Mouse (Mus musculus) hindbrain, embryonic 11.5 days (tissue): ENCODE results near the gene Nfil3. TPM values are rescaled to one million over a fixed set of nuclear protein-coding genes. Genes with fewer than 3 reads are reported as not detected.

Experiments used
- ATAC-seq: fragments of 200-750 bp; cut with Nextera tagmentation; 2 replicates; pipeline ENCODE4 v1.8.0; 2017; ENCODE audit warnings: mild to moderate bottlenecking, moderate TSS enrichment, moderate library complexity; ENCODE audit not compliant: low FRiP score
- DNase-seq: peaks from one replicate; pipeline ENCODE4 v3.0.0-alpha.2; 2015; ENCODE audit warnings: low spot score
- H3K27ac ChIP-seq: fragments of 300-500 bp; sonication (generic); 2 replicates; pipeline ENCODE4 v1.5.1; 2014; ENCODE audit warnings: mild to moderate bottlenecking, low read depth, low read length
- H3K27me3 ChIP-seq: fragments of 300-500 bp; sonication (generic); 2 replicates; pipeline ENCODE4 v1.6.1; 2014; ENCODE audit warnings: mild to moderate bottlenecking, low read length, moderate library complexity, mixed read lengths; ENCODE audit not compliant: control insufficient read depth, insufficient read depth
- H3K36me3 ChIP-seq: fragments of 300-500 bp; sonication (generic); 2 replicates; pipeline ENCODE4 v1.6.1; 2014; ENCODE audit warnings: mild to moderate bottlenecking, low read length, moderate library complexity, mixed read lengths; ENCODE audit not compliant: control insufficient read depth, insufficient read depth
- H3K4me1 ChIP-seq: fragments of 300-500 bp; sonication (generic); replicated peaks from 2 replicates; pipeline ENCODE4 v1.6.1; 2014; ENCODE audit warnings: low read length, mixed read lengths; ENCODE audit not compliant: control insufficient read depth, insufficient read depth
- H3K4me2 ChIP-seq: fragments of 300-500 bp; sonication (generic); replicated peaks from 2 replicates; pipeline ENCODE4 v1.6.1; 2014; ENCODE audit warnings: mild to moderate bottlenecking, low read depth, low read length
- H3K4me3 ChIP-seq: fragments of 300-500 bp; sonication (generic); 2 replicates; pipeline ENCODE4 v1.5.1; 2014; ENCODE audit warnings: low read depth, low read length
- H3K9ac ChIP-seq: fragments of 300-500 bp; sonication (generic); 2 replicates; pipeline ENCODE4 v1.6.1; 2014; ENCODE audit warnings: low read depth, low read length
- H3K9me3 ChIP-seq: fragments of 300-500 bp; sonication (generic); 2 replicates; pipeline ENCODE4 v1.6.1; 2016; ENCODE audit warnings: low read length; ENCODE audit not compliant: control insufficient read depth
- WGBS: fragments of 180-500 bp; shearing (Covaris S2); extraction: QIAGEN DNeasy Blood & Tissue Kit; methylation state at CpG from one replicate; pipeline ENCODE4 v1.1.7; 2014; 5-methylcytosine and 5-hydroxymethylcytosine counted together
- polyA plus RNA-seq: library from polyadenylated mRNA; unstranded; fragments of >200 nt; fragmentation: Nextera tagmentation; extraction: Ambion mirVana; gene quantifications from 2 replicates; pipeline ENCODE4 v1.2.1, GENCODE M21; 2014

The Nfil3 gene
- polyA plus RNA-seq, 1 experiment from 2014 or later: 30.0 TPM

DNA sequence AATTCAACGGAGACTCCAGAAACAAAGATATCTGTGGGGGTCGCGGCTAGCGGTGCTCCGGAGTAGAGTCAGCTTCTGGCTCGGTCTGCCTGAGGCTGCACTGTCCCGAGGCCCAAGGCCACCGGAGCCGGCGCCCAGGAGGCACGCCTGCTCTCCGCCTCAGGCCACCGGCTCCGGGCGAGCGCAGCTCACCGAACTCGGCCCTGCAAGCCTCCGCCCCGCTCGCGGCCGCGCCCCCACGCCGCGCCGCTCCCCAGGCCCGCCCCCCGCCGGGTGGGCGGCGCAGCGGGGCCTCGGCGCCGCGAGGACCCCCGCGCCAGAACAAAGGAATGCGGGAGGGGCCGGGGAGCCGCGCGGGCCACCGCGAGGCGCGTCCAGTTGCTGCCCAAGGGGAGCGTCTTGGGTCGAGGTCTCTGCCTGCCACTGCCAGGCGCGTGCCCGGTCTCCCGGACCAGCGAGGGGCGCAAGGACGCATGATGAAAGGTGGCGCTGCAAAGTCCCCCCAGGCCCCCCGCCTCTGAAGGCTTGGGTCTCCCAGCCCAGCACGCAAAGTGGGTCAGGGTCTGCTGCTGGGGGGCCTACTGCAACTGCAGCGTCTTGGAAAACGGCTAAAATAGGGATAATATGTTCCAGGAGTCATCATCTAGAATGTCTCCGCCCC, 2.4 kb downstream of the Nfil3 start:
- WGBS: 1% methylated on average over 49 of the region's 64 CpGs
- peaks cover 7% of the 10 kb centered on the region for H3K4me1 ChIP-seq
- H3K4me3 ChIP-seq: peak overlapping the region; percentile 50
- DNase-seq: peak; percentile 67
- peak overlapping the region; percentile 77 for H3K27ac ChIP-seq
- H3K36me3 ChIP-seq: no peaks in the 10 kb centered on the region
- H3K27me3 ChIP-seq: peaks cover 5% of the 10 kb centered on the region
- H3K9ac ChIP-seq: peak overlapping the region; percentile 85
- peak overlapping the region; percentile 90 for H3K4me2 ChIP-seq
- ATAC-seq: peak; percentile 36; the same call in 1 of the 2 replicates
- H3K9me3 ChIP-seq: no peaks in the 10 kb centered on the region

DNA sequence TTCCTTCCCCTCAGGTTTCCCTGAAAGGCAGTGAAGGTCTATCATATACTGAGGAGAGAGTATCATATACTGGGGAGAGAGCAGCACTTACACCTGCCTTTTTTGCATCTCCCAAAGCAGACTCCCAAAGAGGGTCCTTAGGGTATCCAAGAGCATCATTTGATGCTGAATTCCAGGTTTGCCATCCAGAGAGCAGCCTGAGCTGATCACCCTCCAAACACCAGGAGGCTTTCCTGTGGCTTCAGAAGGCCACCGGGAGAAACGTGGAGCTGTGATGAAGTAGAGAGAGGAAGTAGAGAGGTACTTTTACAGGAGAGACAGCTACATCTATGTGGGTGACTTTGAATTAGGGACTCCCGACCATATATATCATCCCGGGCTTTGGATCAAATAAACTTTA, 3.1 kb downstream of the Nfil3 start:
- peak; percentile 33 for DNase-seq
- H3K4me2 ChIP-seq: peak overlapping the region; percentile 90
- no peaks in the 10 kb centered on the region for H3K36me3 ChIP-seq
- 16% methylated on average over 4 of the region's 4 CpGs for WGBS
- H3K27ac ChIP-seq: no peak overlapping the region
- peak overlapping the region; percentile 50; the same call in 1 of the 2 replicates for H3K4me3 ChIP-seq
- no peak for ATAC-seq
- H3K4me1 ChIP-seq: peaks cover 7% of the 10 kb centered on the region
- no peak overlapping the region; the same call in 1 of the 2 replicates for H3K9ac ChIP-seq
- H3K27me3 ChIP-seq: peaks cover 5% of the 10 kb centered on the region
- no peaks in the 10 kb centered on the region for H3K9me3 ChIP-seq

DNA sequence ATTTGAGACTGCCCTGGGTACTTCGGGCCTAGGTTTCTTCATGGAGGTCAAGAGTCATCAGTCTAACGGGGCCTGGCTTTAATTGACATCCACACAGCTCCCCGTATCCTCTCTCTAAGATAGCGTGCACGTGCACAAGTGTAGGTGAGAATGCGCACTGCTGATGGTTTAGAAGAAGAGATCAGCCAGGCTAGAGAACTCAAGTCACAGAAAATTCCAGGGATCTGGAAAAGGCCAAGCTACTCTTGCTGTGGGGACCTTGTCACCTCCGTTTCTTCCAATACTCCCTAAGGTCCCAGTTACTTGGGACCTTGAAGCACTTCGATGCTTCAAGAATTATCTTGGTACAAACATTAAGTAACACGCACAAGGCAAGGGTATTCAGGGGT, 3.7 kb downstream of the Nfil3 start:
- Histone ChIP-seq H3K4me3 (no peak overlapping the region; the same call in 1 of the 2 replicates), H3K27me3 (peaks cover 4% of the 10 kb centered on the region), H3K27ac (no peak overlapping the region), H3K9me3 (no peaks in the 10 kb centered on the region), H3K4me2 (0 out of 2 replicates have a peak overlapping the region, but pooled peaks have one; percentile 12), H3K4me1 (peaks cover 7% of the 10 kb centered on the region), H3K36me3 (no peaks in the 10 kb centered on the region), H3K9ac (no peak overlapping the region)
- DNase-seq (peak; percentile 15), ATAC-seq (no peak)
- 67% methylated on average over 9 of the region's 9 CpGs for WGBS

GRCm38 (mm10) chr13:52976510-52977220, 4.2 kb downstream of the Nfil3 start:
- no peaks in the 10 kb centered on the region for H3K36me3 ChIP-seq
- H3K9ac ChIP-seq: no peak overlapping the region
- no peaks in the 10 kb centered on the region for H3K9me3 ChIP-seq
- WGBS: 27% methylated on average over 16 of the region's 16 CpGs
- peak overlapping the region; percentile 18; the same call in 1 of the 2 replicates for H3K4me2 ChIP-seq
- peaks cover 1% of the 10 kb centered on the region; the same call in 1 of the 2 replicates for H3K27me3 ChIP-seq
- no peak overlapping the region for H3K27ac ChIP-seq
- peaks cover 7% of the 10 kb centered on the region for H3K4me1 ChIP-seq
- ATAC-seq (no peak), DNase-seq (peak; percentile 28)
- H3K4me3 ChIP-seq: no peak overlapping the region

DNA sequence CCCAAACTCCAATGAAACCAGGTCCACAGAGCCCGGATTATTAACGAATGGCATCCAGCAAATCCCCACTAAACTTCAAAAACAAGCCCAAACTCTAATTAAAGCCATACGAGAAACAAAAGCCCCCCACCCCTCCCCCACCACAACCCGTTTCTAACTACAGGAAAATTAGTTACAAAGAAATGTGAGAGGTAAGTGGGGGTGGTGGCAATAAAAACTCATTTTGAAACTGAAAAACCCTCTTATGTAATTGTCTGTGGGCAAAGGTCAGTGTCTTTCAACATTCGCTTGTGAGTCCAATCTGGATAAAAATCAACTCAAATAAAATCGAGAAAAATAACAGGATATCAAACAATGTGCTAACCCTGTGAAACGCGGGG, 4.8 kb downstream of the Nfil3 start:
- WGBS: 36% methylated on average over 8 of the region's 8 CpGs
- Histone ChIP-seq H3K4me2 (no peak overlapping the region; the same call in 1 of the 2 replicates), H3K36me3 (no peaks in the 10 kb centered on the region), H3K4me3 (no peak overlapping the region), H3K27me3 (no peaks in the 10 kb centered on the region), H3K9me3 (no peaks in the 10 kb centered on the region), H3K4me1 (peaks cover 5% of the 10 kb centered on the region), H3K27ac (no peak overlapping the region), H3K9ac (no peak overlapping the region)
- DNase-seq (peak; percentile 11), ATAC-seq (no peak)

DNA sequence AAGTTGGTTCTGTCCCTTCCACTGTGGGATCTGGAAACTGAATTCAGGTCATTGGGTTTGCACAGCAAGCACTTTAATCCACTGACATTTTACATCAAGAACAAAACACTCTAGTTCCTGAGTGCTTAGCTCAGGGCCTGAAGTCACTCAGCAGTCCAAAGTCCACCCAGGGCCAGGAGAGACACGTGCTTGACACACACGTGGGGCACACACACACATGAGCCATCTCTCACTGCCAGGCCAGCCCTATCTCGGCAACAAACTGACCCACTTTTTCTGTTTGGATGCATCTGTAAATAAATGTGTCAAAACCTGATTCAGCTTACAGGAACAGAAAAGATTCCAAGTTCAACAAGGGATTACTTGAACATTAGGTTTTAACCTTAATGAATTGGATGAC, 6.2 kb downstream of the Nfil3 start:
- WGBS: 76% methylated on average over 3 of the region's 3 CpGs
- no peak overlapping the region for H3K9ac ChIP-seq
- no peaks in the 10 kb centered on the region for H3K9me3 ChIP-seq
- no peak for DNase-seq
- H3K4me1 ChIP-seq: peaks cover 5% of the 10 kb centered on the region
- ATAC-seq: no peak
- H3K4me2 ChIP-seq: no peak overlapping the region
- H3K36me3 ChIP-seq: no peaks in the 10 kb centered on the region
- no peak overlapping the region for H3K27ac ChIP-seq
- H3K27me3 ChIP-seq: no peaks in the 10 kb centered on the region
- H3K4me3 ChIP-seq: no peak overlapping the region

DNA sequence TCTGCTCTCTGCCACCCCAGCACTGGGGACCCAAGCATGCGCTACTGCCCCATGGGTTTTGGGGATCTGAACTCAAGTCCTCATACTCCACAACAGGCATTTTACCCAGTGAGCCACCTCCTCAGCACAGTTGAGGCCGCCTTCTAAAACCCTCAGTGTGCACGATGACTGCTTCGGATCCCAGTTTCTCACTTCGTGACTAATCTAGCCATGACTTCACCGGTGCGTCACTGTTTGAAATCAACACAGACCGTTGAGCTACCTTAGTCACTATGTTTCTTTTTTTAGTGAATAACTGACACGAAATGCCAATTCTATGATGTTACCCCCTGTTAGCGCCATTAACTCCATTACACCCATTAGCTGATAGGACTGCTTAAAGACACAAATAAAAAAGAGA, 7.4 kb downstream of the Nfil3 start:
- Histone ChIP-seq H3K27ac (no peak overlapping the region), H3K4me3 (no peak overlapping the region), H3K4me1 (peaks cover 3% of the 10 kb centered on the region), H3K9me3 (no peaks in the 10 kb centered on the region), H3K4me2 (no peak overlapping the region), H3K9ac (no peak overlapping the region), H3K27me3 (no peaks in the 10 kb centered on the region), H3K36me3 (no peaks in the 10 kb centered on the region; the same call in 1 of the 2 replicates)
- WGBS: 93% methylated on average over 10 of the region's 10 CpGs
- ATAC-seq (no peak), DNase-seq (no peak)

DNA sequence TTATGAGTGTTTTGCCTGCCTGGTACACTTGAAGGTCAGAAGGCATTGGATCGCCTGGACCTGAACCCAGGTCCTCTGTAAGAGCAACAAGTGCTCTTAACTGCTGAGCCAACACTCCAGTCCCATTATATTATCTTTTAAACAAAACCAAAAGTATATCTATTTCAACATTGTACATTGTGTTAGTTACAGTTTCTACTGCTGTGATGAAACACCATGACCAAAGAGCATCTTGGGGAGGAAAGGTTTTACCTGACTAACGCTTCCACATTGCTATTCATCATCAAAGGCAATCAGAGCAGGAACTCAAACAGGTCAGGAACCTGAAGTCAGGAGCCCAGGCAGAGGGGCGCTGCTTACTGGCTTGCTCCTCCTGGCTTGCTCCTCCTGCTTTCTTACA, 8.2 kb downstream of the Nfil3 start:
- H3K9me3 ChIP-seq: no peaks in the 10 kb centered on the region
- no peak overlapping the region for H3K9ac ChIP-seq
- ATAC-seq (no peak), DNase-seq (no peak)
- H3K4me3 ChIP-seq: no peak overlapping the region
- H3K4me2 ChIP-seq: no peak overlapping the region
- peaks cover 7% of the 10 kb centered on the region; the same call in 1 of the 2 replicates for H3K36me3 ChIP-seq
- H3K27ac ChIP-seq: no peak overlapping the region
- H3K4me1 ChIP-seq: peaks cover 3% of the 10 kb centered on the region
- no peaks in the 10 kb centered on the region for H3K27me3 ChIP-seq
- 88% methylated on average over 3 of the region's 3 CpGs for WGBS
